Mouse (Mus musculus): ENCODE results near the gene Mpped1. TPM values are rescaled to one million over a fixed set of nuclear protein-coding genes. Genes with fewer than 3 reads are reported as not detected.

Gene Mpped1
- polyA plus RNA-seq, 1 experiment, result not detected

GRCm38 (mm10) chr15:83782284-83782683 is 3.0 kb downstream of the Mpped1 start:
- H3ac ChIP-seq (ENCODE audit: control insufficient read depth, insufficient read length), result no peak overlapping the region

DNA sequence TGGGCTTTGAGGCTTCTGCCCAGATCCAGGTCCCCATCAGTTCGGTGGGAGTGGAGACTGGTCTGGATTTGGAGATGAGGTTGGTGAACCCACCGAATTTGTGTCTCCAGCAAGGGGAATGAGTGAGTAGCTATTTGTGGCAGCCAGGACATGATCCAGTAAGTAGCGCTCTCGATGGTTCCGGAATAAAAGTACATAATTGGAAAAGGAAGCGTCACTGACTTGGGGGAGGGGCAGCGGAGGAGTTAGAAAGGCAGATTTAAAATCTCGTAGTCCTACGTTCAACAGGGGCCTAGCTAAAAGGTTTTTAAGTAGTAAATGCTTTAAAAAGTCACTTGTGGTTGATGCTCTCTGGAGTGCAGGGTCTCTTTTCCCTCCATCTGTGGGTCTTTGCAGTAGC is 5.5 kb downstream of the Mpped1 start:
- H3ac ChIP-seq (ENCODE audit: control insufficient read depth, insufficient read length), result no peak overlapping the region
- no peak overlapping the region for H3K4me2 ChIP-seq (ENCODE audit: low read depth)
- no peaks in the 10 kb centered on the region for H3K36me3 ChIP-seq (ENCODE audit: control insufficient read depth, insufficient read depth)
- H3K79me2 ChIP-seq (ENCODE audit: control insufficient read depth, insufficient read depth), result no peaks in the 10 kb centered on the region
- H3K4me3 ChIP-seq, result no peak overlapping the region
- peaks cover 94% of the 10 kb centered on the region for H3K27me3 ChIP-seq (ENCODE audit: control insufficient read depth, insufficient read depth, insufficient read length)
- TF ChIP-seq SRF (IDR thresholded peaks at IDR 0.05; ENCODE audit: control insufficient read depth, insufficient read length, low read depth), result no peak
- no peak for TF ChIP-seq REST (IDR thresholded peaks at IDR 0.05; ENCODE audit: insufficient read depth, insufficient read length)
- no peak for TF ChIP-seq POLR2A (IDR thresholded peaks at IDR 0.05; ENCODE audit: insufficient read length, low read depth)
- no peak for TF ChIP-seq E2F4 (IDR thresholded peaks at IDR 0.05; ENCODE audit: insufficient read depth)
- TF ChIP-seq MYOD1 (IDR thresholded peaks at IDR 0.05; ENCODE audit: control insufficient read depth in 1 of 3, insufficient read length in 2 of 3, low read depth in 2 of 3), result no peak
- no peak for TF ChIP-seq CEBPB (IDR thresholded peaks at IDR 0.05; ENCODE audit: insufficient read depth, poor library complexity, severe bottlenecking)
- no peak for TF ChIP-seq POLR2AphosphoS2 (IDR thresholded peaks at IDR 0.05; ENCODE audit: insufficient read length, low read depth)
- no peak for TF ChIP-seq USF1 (IDR thresholded peaks at IDR 0.05; ENCODE audit: low read depth)
- TF ChIP-seq TCF12 (IDR thresholded peaks at IDR 0.05; ENCODE audit: insufficient read depth, poor library complexity, severe bottlenecking), result no peak
- TF ChIP-seq MAX (IDR thresholded peaks at IDR 0.05; ENCODE audit: low read depth), result no peak
- TF ChIP-seq MYOG (IDR thresholded peaks at IDR 0.05; ENCODE audit: control insufficient read depth in 1 of 3, insufficient read depth in 1 of 3, insufficient read length in 2 of 3, low read depth in 2 of 3), result no peak
- TF ChIP-seq TCF3 (IDR thresholded peaks at IDR 0.05; ENCODE audit: insufficient read length, low read depth), result no peak

More at GRCm38 (mm10) chr15:83782284-83782683, 3.0 kb downstream of the Mpped1 start:
- Histone ChIP-seq H3K27me3 (ENCODE audit: control insufficient read depth, insufficient read depth, insufficient read length) (peaks cover 93% of the 10 kb centered on the region), H3K36me3 (ENCODE audit: control insufficient read depth, insufficient read depth) (no peaks in the 10 kb centered on the region), H3K79me2 (ENCODE audit: control insufficient read depth, insufficient read depth) (no peaks in the 10 kb centered on the region), H3K4me3 (no peak overlapping the region), H3K4me2 (ENCODE audit: low read depth) (no peak overlapping the region)
- TF ChIP-seq REST (IDR thresholded peaks at IDR 0.05; ENCODE audit: insufficient read depth, insufficient read length), result no peak
- no peak for TF ChIP-seq MYOD1 (IDR thresholded peaks at IDR 0.05; ENCODE audit: control insufficient read depth in 1 of 3, insufficient read length in 2 of 3, low read depth in 2 of 3)

DNA sequence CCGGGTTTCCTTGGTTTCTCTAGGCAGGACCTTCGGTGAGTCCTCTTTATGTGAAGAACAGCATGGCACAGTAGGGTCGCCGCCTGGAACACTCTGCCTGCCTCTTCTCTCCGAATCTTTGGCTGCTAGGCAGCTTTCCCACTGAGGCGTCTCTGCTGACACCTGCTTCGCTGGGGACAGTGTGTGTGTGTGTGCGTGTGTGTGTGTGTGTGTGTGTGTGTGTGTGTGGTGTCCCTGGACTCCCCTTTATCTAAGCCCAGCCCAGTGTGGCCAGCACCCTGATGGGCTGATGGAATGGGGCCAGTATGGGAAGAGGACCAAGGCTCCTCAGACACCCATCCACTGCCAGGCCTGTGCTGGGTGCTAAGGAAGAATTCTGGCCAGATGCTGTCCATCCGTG is 9.8 kb downstream of the Mpped1 start:
- no peaks in the 10 kb centered on the region for H3K36me3 ChIP-seq (ENCODE audit: control insufficient read depth, insufficient read depth)
- H3K4me3 ChIP-seq, result no peak overlapping the region
- no peak overlapping the region for H3K4me2 ChIP-seq (ENCODE audit: low read depth)
- TF ChIP-seq REST (IDR thresholded peaks at IDR 0.05; ENCODE audit: insufficient read depth, insufficient read length) (no peak), USF1 (IDR thresholded peaks at IDR 0.05; ENCODE audit: low read depth) (no peak), SRF (IDR thresholded peaks at IDR 0.05; ENCODE audit: control insufficient read depth, insufficient read length, low read depth) (no peak), E2F4 (IDR thresholded peaks at IDR 0.05; ENCODE audit: insufficient read depth) (no peak), TCF12 (IDR thresholded peaks at IDR 0.05; ENCODE audit: insufficient read depth, poor library complexity, severe bottlenecking) (no peak), MYOG (IDR thresholded peaks at IDR 0.05; ENCODE audit: control insufficient read depth in 1 of 3, insufficient read depth in 1 of 3, insufficient read length in 2 of 3, low read depth in 2 of 3) (no peak), MYOD1 (IDR thresholded peaks at IDR 0.05; ENCODE audit: control insufficient read depth in 1 of 3, insufficient read length in 2 of 3, low read depth in 2 of 3) (no peak), POLR2AphosphoS2 (IDR thresholded peaks at IDR 0.05; ENCODE audit: insufficient read length, low read depth) (no peak), POLR2A (IDR thresholded peaks at IDR 0.05; ENCODE audit: insufficient read length, low read depth) (no peak), CEBPB (IDR thresholded peaks at IDR 0.05; ENCODE audit: insufficient read depth, poor library complexity, severe bottlenecking) (no peak), MAX (IDR thresholded peaks at IDR 0.05; ENCODE audit: low read depth) (no peak), TCF3 (IDR thresholded peaks at IDR 0.05; ENCODE audit: insufficient read length, low read depth) (no peak)
- peaks cover 83% of the 10 kb centered on the region for H3K27me3 ChIP-seq (ENCODE audit: control insufficient read depth, insufficient read depth, insufficient read length)
- H3K79me2 ChIP-seq (ENCODE audit: control insufficient read depth, insufficient read depth), result no peaks in the 10 kb centered on the region
- H3ac ChIP-seq (ENCODE audit: control insufficient read depth, insufficient read length), result no peak overlapping the region

- H3K4me2 ChIP-seq (ENCODE audit: low read depth), result no peak overlapping the region
- no peaks in the 10 kb centered on the region for H3K79me2 ChIP-seq (ENCODE audit: control insufficient read depth, insufficient read depth)
- no peaks in the 10 kb centered on the region for H3K36me3 ChIP-seq (ENCODE audit: control insufficient read depth, insufficient read depth)
- H3ac ChIP-seq (ENCODE audit: control insufficient read depth, insufficient read length), result no peak overlapping the region
- peaks cover 30% of the 10 kb centered on the region for H3K27me3 ChIP-seq (ENCODE audit: control insufficient read depth, insufficient read depth, insufficient read length)
- TF ChIP-seq POLR2AphosphoS2 (IDR thresholded peaks at IDR 0.05; ENCODE audit: insufficient read length, low read depth), result no peak
- TF ChIP-seq POLR2A (IDR thresholded peaks at IDR 0.05; ENCODE audit: insufficient read length, low read depth), result no peak
- TF ChIP-seq MAX (IDR thresholded peaks at IDR 0.05; ENCODE audit: low read depth), result no peak
- no peak for TF ChIP-seq TCF12 (IDR thresholded peaks at IDR 0.05; ENCODE audit: insufficient read depth, poor library complexity, severe bottlenecking)
- no peak for TF ChIP-seq USF1 (IDR thresholded peaks at IDR 0.05; ENCODE audit: low read depth)
- TF ChIP-seq MYOD1 (IDR thresholded peaks at IDR 0.05; ENCODE audit: control insufficient read depth in 1 of 3, insufficient read length in 2 of 3, low read depth in 2 of 3), result no peak
- TF ChIP-seq CEBPB (IDR thresholded peaks at IDR 0.05; ENCODE audit: insufficient read depth, poor library complexity, severe bottlenecking), result no peak
- TF ChIP-seq E2F4 (IDR thresholded peaks at IDR 0.05; ENCODE audit: insufficient read depth), result no peak
- no peak for TF ChIP-seq TCF3 (IDR thresholded peaks at IDR 0.05; ENCODE audit: insufficient read length, low read depth)
- TF ChIP-seq MYOG (IDR thresholded peaks at IDR 0.05; ENCODE audit: control insufficient read depth in 1 of 3, insufficient read depth in 1 of 3, insufficient read length in 2 of 3, low read depth in 2 of 3), result no peak
- no peak for TF ChIP-seq SRF (IDR thresholded peaks at IDR 0.05; ENCODE audit: control insufficient read depth, insufficient read length, low read depth)
- no peak for TF ChIP-seq REST (IDR thresholded peaks at IDR 0.05; ENCODE audit: insufficient read depth, insufficient read length)
- H3K4me3 ChIP-seq, result no peak overlapping the region
Measured at GRCm38 (mm10) chr15:83796924-83797323, 17.7 kb downstream of the Mpped1 start.

GRCm38 (mm10) chr15:83798964-83799363 is 19.7 kb downstream of the Mpped1 start:
- Histone ChIP-seq H3K4me2 (ENCODE audit: low read depth) (no peak overlapping the region), H3K27me3 (ENCODE audit: control insufficient read depth, insufficient read depth, insufficient read length) (peaks cover 38% of the 10 kb centered on the region), H3K79me2 (ENCODE audit: control insufficient read depth, insufficient read depth) (no peaks in the 10 kb centered on the region), H3K36me3 (ENCODE audit: control insufficient read depth, insufficient read depth) (no peaks in the 10 kb centered on the region), H3ac (ENCODE audit: control insufficient read depth, insufficient read length) (no peak overlapping the region), H3K4me3 (no peak overlapping the region)
- TF ChIP-seq TCF12 (IDR thresholded peaks at IDR 0.05; ENCODE audit: insufficient read depth, poor library complexity, severe bottlenecking), result no peak
- TF ChIP-seq TCF3 (IDR thresholded peaks at IDR 0.05; ENCODE audit: insufficient read length, low read depth), result no peak
- no peak for TF ChIP-seq MYOG (IDR thresholded peaks at IDR 0.05; ENCODE audit: control insufficient read depth in 1 of 3, insufficient read depth in 1 of 3, insufficient read length in 2 of 3, low read depth in 2 of 3)
- no peak for TF ChIP-seq POLR2AphosphoS2 (IDR thresholded peaks at IDR 0.05; ENCODE audit: insufficient read length, low read depth)
- no peak for TF ChIP-seq POLR2A (IDR thresholded peaks at IDR 0.05; ENCODE audit: insufficient read length, low read depth)
- no peak for TF ChIP-seq CEBPB (IDR thresholded peaks at IDR 0.05; ENCODE audit: insufficient read depth, poor library complexity, severe bottlenecking)
- no peak for TF ChIP-seq MYOD1 (IDR thresholded peaks at IDR 0.05; ENCODE audit: control insufficient read depth in 1 of 3, insufficient read length in 2 of 3, low read depth in 2 of 3)
- no peak for TF ChIP-seq E2F4 (IDR thresholded peaks at IDR 0.05; ENCODE audit: insufficient read depth)
- TF ChIP-seq USF1 (IDR thresholded peaks at IDR 0.05; ENCODE audit: low read depth), result no peak
- no peak for TF ChIP-seq REST (IDR thresholded peaks at IDR 0.05; ENCODE audit: insufficient read depth, insufficient read length)
- TF ChIP-seq MAX (IDR thresholded peaks at IDR 0.05; ENCODE audit: low read depth), result no peak
- no peak for TF ChIP-seq SRF (IDR thresholded peaks at IDR 0.05; ENCODE audit: control insufficient read depth, insufficient read length, low read depth)

Measured in myocyte (in vitro differentiated cells).